Mouse (Mus musculus) cortical plate, adult 2 months (tissue): ENCODE measurements around the gene Kcnn1. TPM values are rescaled to one million over a fixed set of nuclear protein-coding genes. Genes with fewer than 3 reads are reported as not detected.

ENCODE experiments used
- H3K27ac ChIP-seq: fragments of 200-500 bp; 2 replicates; pipeline ENCODE4 v1.5.1; 2012; ENCODE audit warnings: low read length, control low read depth, inconsistent platforms; ENCODE audit not compliant: insufficient read depth
- H3K4me1 ChIP-seq: fragments of 200-500 bp; 2 replicates; pipeline ENCODE4 v1.6.1; 2011; ENCODE audit warnings: low read length; ENCODE audit not compliant: control insufficient read depth, insufficient read depth
- H3K4me3 ChIP-seq: fragments of 200-500 bp; 2 replicates; pipeline ENCODE4 v1.5.1; 2011; ENCODE audit warnings: mild to moderate bottlenecking, low read length, control low read depth; ENCODE audit not compliant: insufficient read depth
- CTCF ChIP-seq: fragments of 200-500 bp; IDR thresholded peaks from 2 replicates; pipeline ENCODE4 v1.5.1; 2011; ENCODE audit warnings: mild to moderate bottlenecking, control low read depth, low read length; ENCODE audit not compliant: insufficient read depth; ENCODE audit errors: extremely low read depth
- POLR2A ChIP-seq: fragments of 200-500 bp; IDR thresholded peaks from 2 replicates; pipeline ENCODE4 v1.6.1; 2011; ENCODE audit warnings: mild to moderate bottlenecking, low read length, control low read depth; ENCODE audit not compliant: insufficient read depth; ENCODE audit errors: extremely low read depth
- polyA plus RNA-seq: library from polyadenylated mRNA; depleted of rRNA; stranded (reverse); fragments of >200 nt; gene quantifications from 2 replicates; pipeline ENCODE4 v1.2.3, GENCODE M21; 2012

Gene Kcnn1
- polyA plus RNA-seq, 1 experiment, result 30.2 TPM

- TF ChIP-seq POLR2A (no peak), CTCF (no peak)
- no peak overlapping the region for H3K27ac ChIP-seq
- H3K4me1 ChIP-seq, result no peaks in the 10 kb centered on the region
- no peak overlapping the region for H3K4me3 ChIP-seq
Observed at GRCm38 (mm10) chr8:70821992-70822391, 41.1 kb downstream of the Kcnn1 start.

- TF ChIP-seq POLR2A (no peak), CTCF (peak; percentile 93)
- H3K27ac ChIP-seq, result no peak overlapping the region
- H3K4me3 ChIP-seq, result no peak overlapping the region
- no peaks in the 10 kb centered on the region for H3K4me1 ChIP-seq
Observed at GRCm38 (mm10) chr8:70821399-70821962, 41.6 kb downstream of the Kcnn1 start.

GRCm38 (mm10) chr8:70820101-70820935 lies 42.7 kb downstream of the Kcnn1 start:
- TF ChIP-seq CTCF (no peak), POLR2A (no peak)
- no peak overlapping the region for H3K27ac ChIP-seq

GRCm38 (mm10) chr8:70816679-70817078 lies 46.4 kb downstream of the Kcnn1 start:
- Histone ChIP-seq H3K4me1 (no peaks in the 10 kb centered on the region), H3K27ac (no peak overlapping the region), H3K4me3 (0 out of 2 replicates have a peak overlapping the region, but pooled peaks have one; percentile 8)
- no peak for TF ChIP-seq CTCF
- TF ChIP-seq POLR2A, result no peak

More at GRCm38 (mm10) chr8:70820101-70820935, 42.7 kb downstream of the Kcnn1 start:
- Histone ChIP-seq H3K4me3 (no peak overlapping the region), H3K4me1 (no peaks in the 10 kb centered on the region)

- H3K27ac ChIP-seq, result no peak overlapping the region
- no peak overlapping the region for H3K4me3 ChIP-seq
- no peaks in the 10 kb centered on the region for H3K4me1 ChIP-seq
- TF ChIP-seq POLR2A, result no peak
- TF ChIP-seq CTCF, result no peak
Observed at GRCm38 (mm10) chr8:70812885-70813284, 50.2 kb downstream of the Kcnn1 start.

- Histone ChIP-seq H3K4me3 (no peak overlapping the region), H3K27ac (no peak overlapping the region), H3K4me1 (no peaks in the 10 kb centered on the region)
- no peak for TF ChIP-seq CTCF
- TF ChIP-seq POLR2A, result no peak
Observed at GRCm38 (mm10) chr8:70812055-70812454, 51.0 kb downstream of the Kcnn1 start.

- H3K4me3 ChIP-seq, result no peak overlapping the region
- TF ChIP-seq CTCF, result no peak
- no peak for TF ChIP-seq POLR2A
- no peak overlapping the region for H3K27ac ChIP-seq
- H3K4me1 ChIP-seq, result no peaks in the 10 kb centered on the region
Observed at GRCm38 (mm10) chr8:70810962-70811680, 51.9 kb downstream of the Kcnn1 start.

GRCm38 (mm10) chr8:70808955-70809701 lies 53.9 kb downstream of the Kcnn1 start:
- no peak overlapping the region for H3K4me3 ChIP-seq
- no peaks in the 10 kb centered on the region for H3K4me1 ChIP-seq
- no peak overlapping the region for H3K27ac ChIP-seq
- no peak for TF ChIP-seq CTCF
- no peak for TF ChIP-seq POLR2A

GRCm38 (mm10) chr8:70808239-70808638 lies 54.8 kb downstream of the Kcnn1 start, which contains the start of gene Il12rb1:
Gene Il12rb1 (plus strand): TSS chr8:70808449.
- peak within 1 kb of the TSS; percentile 86 for H3K27ac ChIP-seq
- H3K4me1 ChIP-seq, result no peaks in the 10 kb centered on the region
- TF ChIP-seq POLR2A (no peak), CTCF (no peak)
- H3K4me3 ChIP-seq, result no peak within 1 kb of the TSS
